Mouse (Mus musculus) mammary gland, adult 2 months (tissue): ENCODE measurements around the gene Clk2. TPM values are rescaled to one million over a fixed set of nuclear protein-coding genes. Genes with fewer than 3 reads are reported as not detected.

Experiments
- polyA plus RNA-seq: library from polyadenylated mRNA; depleted of rRNA; stranded (reverse); fragments of >200 nt; gene quantifications from 2 replicates; pipeline ENCODE4 v1.2.3, GENCODE M21; 2012; ENCODE audit warnings: low replicate concordance; rRNA removed

Gene Clk2
- 52.1 and 77.2 TPM in 2 replicates for polyA plus RNA-seq

GRCm38 (mm10) chr3:89164506-89165267 lies at the start of gene Clk2:
Gene Clk2, plus strand, starts transcription at chr3:89164795.

GRCm38 (mm10) chr3:89135958-89136357 lies 28.6 kb upstream of the Clk2 start, which contains the start of gene Pklr:
Gene Pklr, plus strand, starts transcription at chr3:89136142.

GRCm38 (mm10) chr3:89159616-89160344 lies 4.8 kb upstream of the Clk2 start, which contains the start of gene Hcn3:
Gene Hcn3, minus strand, starts transcription at chr3:89160196.

GRCm38 (mm10) chr3:89177242-89178106 lies 12.9 kb downstream of the Clk2 start, which contains the start of gene Scamp3:
Gene Scamp3, plus strand, starts transcription at chr3:89177473.

GRCm38 (mm10) chr3:89183058-89183958 lies 18.7 kb downstream of the Clk2 start, which contains the start of gene Fam189b:
Gene Fam189b, plus strand, starts transcription at chr3:89183143.

GRCm38 (mm10) chr3:89202253-89203141 lies 37.9 kb downstream of the Clk2 start, which contains the start of gene Gba:
Gene Gba, plus strand, starts transcription at chr3:89202928.

GRCm38 (mm10) chr3:89214681-89215411 lies 50.3 kb downstream of the Clk2 start, which contains the start of gene Thbs3:
Gene Thbs3, plus strand, starts transcription at chr3:89215180.

Other genes starting within 250 kb of the Clk2 start
- gene Ash1l, start 214.2 kb upstream of the Clk2 start, polyA plus RNA-seq: 6.8 and 11.5 TPM in 2 replicates
- gene Dap3, start 213.6 kb upstream of the Clk2 start, polyA plus RNA-seq: 34.1 and 46.4 TPM in 2 replicates
- gene Rusc1, start 71.5 kb upstream of the Clk2 start, polyA plus RNA-seq: 43.9 and 51.7 TPM in 2 replicates
- gene Gm43738, start 63.7 kb upstream of the Clk2 start, polyA plus RNA-seq: not detected in 2 replicates
- gene Fdps, start 62.8 kb upstream of the Clk2 start, polyA plus RNA-seq: 69.2 and 93.9 TPM in 2 replicates
- gene Pklr, start 28.7 kb upstream of the Clk2 start, polyA plus RNA-seq: 1.2 TPM in 1 of 2 replicates, not detected in the other
- gene Hcn3, start 4.6 kb upstream of the Clk2 start, polyA plus RNA-seq: 1.7 and 5.4 TPM in 2 replicates
- 149 and 198 TPM in 2 replicates for gene Scamp3, start 12.7 kb downstream of the Clk2 start, polyA plus RNA-seq
- gene Fam189b, start 18.3 kb downstream of the Clk2 start, polyA plus RNA-seq: 60.1 and 120 TPM in 2 replicates
- 64.0 and 119 TPM in 2 replicates for gene Gba, start 38.1 kb downstream of the Clk2 start, polyA plus RNA-seq
- 50.0 and 62.6 TPM in 2 replicates for gene Thbs3, start 50.4 kb downstream of the Clk2 start, polyA plus RNA-seq
- gene Mtx1, start 62.3 kb downstream of the Clk2 start, polyA plus RNA-seq: 162 and 208 TPM in 2 replicates
- 12.4 and 14.5 TPM in 2 replicates for gene Muc1, start 64.3 kb downstream of the Clk2 start, polyA plus RNA-seq
- 189 and 281 TPM in 2 replicates for gene Krtcap2, start 81.2 kb downstream of the Clk2 start, polyA plus RNA-seq
- gene Trim46, start 81.5 kb downstream of the Clk2 start, polyA plus RNA-seq: 10.8 and 22.3 TPM in 2 replicates
- gene Dpm3, start 94.6 kb downstream of the Clk2 start, polyA plus RNA-seq: 493 and 778 TPM in 2 replicates
- 258 and 285 TPM in 2 replicates for gene Slc50a1, start 105.8 kb downstream of the Clk2 start, polyA plus RNA-seq
- 35.6 and 37.1 TPM in 2 replicates for gene Efna1, start 116.3 kb downstream of the Clk2 start, polyA plus RNA-seq
- 8.6 and 12.4 TPM in 2 replicates for gene Efna3, start 158.2 kb downstream of the Clk2 start, polyA plus RNA-seq
- gene Efna4, start 173.2 kb downstream of the Clk2 start, polyA plus RNA-seq: 6.3 and 14.3 TPM in 2 replicates
- 232 and 296 TPM in 2 replicates for gene Adam15, start 185.2 kb downstream of the Clk2 start, polyA plus RNA-seq
- 2.8 and 6.0 TPM in 2 replicates for gene Dcst2, start 197.2 kb downstream of the Clk2 start, polyA plus RNA-seq
- 1.5 and 1.9 TPM in 2 replicates for gene Dcst1, start 200.5 kb downstream of the Clk2 start, polyA plus RNA-seq
- 77.1 and 147 TPM in 2 replicates for gene Zbtb7b, start 230.0 kb downstream of the Clk2 start, polyA plus RNA-seq
- 2.2 TPM in 1 of 2 replicates, not detected in the other for gene Lenep, start 238.0 kb downstream of the Clk2 start, polyA plus RNA-seq
- gene Flad1, start 247.1 kb downstream of the Clk2 start, polyA plus RNA-seq: 50.9 and 64.9 TPM in 2 replicates